Mouse (Mus musculus): ENCODE data around the gene 5430427O19Rik. TPM values are rescaled to one million over a fixed set of nuclear protein-coding genes. Genes with fewer than 3 reads are reported as not detected.

The 5430427O19Rik gene
- polyA plus RNA-seq, 1 experiment from 2014 or later = 0.05 TPM

DNA sequence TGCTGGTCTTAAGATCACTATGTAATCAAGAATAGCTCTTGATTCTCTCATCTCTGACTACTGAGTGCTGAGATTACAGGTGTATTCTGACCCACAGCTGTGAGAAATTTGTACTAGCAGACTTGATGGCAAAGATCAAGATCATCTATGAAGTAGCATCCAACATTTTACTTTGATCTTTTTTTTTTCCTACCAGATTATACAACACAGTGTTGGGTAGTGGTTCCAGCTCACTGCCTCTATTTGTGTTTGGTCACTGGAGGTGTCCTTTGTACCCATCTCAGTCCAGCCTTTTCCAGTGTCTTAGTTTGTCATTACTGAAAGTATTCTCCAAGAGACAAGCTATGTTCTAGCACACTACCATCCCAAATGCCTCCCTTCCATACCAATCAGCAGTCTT lies 5.8 kb downstream of the 5430427O19Rik start:
- no peak overlapping the region for H3K9ac ChIP-seq (ENCODE audit: low read length)
- ATAC-seq (ENCODE audit: low FRiP score) (no peak), DNase-seq (ENCODE audit: low spot score, missing footprints) (no peak)
- H3K9me3 ChIP-seq (ENCODE audit: control insufficient read depth, low read length) = no peaks in the 10 kb centered on the region
- no peak overlapping the region for H3K4me2 ChIP-seq
- H3K27me3 ChIP-seq (ENCODE audit: control insufficient read depth, insufficient read depth, low read length) = no peaks in the 10 kb centered on the region
- H3K36me3 ChIP-seq (ENCODE audit: control insufficient read depth, insufficient read depth, low read length) = no peaks in the 10 kb centered on the region
- no peak overlapping the region for H3K4me3 ChIP-seq (ENCODE audit: low read depth, low read length)
- no peaks in the 10 kb centered on the region for H3K4me1 ChIP-seq (ENCODE audit: control insufficient read depth, insufficient read depth, low read length)
- no peak overlapping the region for H3K27ac ChIP-seq (ENCODE audit: low read depth, low read length)

GRCm38 (mm10) chrX:85877747-85878146 lies 7.6 kb downstream of the 5430427O19Rik start:
- H3K9me3 ChIP-seq (ENCODE audit: control insufficient read depth, low read length) = no peaks in the 10 kb centered on the region
- no peaks in the 10 kb centered on the region for H3K36me3 ChIP-seq (ENCODE audit: control insufficient read depth, insufficient read depth, low read length)
- no peak overlapping the region for H3K4me2 ChIP-seq
- no peak overlapping the region for H3K4me3 ChIP-seq (ENCODE audit: low read depth, low read length)
- H3K27me3 ChIP-seq (ENCODE audit: control insufficient read depth, insufficient read depth, low read length) = no peaks in the 10 kb centered on the region
- DNase-seq (ENCODE audit: low spot score, missing footprints) (no peak), ATAC-seq (ENCODE audit: low FRiP score) (no peak)
- WGBS = 81% methylated on average over 2 of the region's 2 CpGs
- H3K9ac ChIP-seq (ENCODE audit: low read length) = no peak overlapping the region
- H3K27ac ChIP-seq (ENCODE audit: low read depth, low read length) = no peak overlapping the region
- no peaks in the 10 kb centered on the region for H3K4me1 ChIP-seq (ENCODE audit: control insufficient read depth, insufficient read depth, low read length)

DNA sequence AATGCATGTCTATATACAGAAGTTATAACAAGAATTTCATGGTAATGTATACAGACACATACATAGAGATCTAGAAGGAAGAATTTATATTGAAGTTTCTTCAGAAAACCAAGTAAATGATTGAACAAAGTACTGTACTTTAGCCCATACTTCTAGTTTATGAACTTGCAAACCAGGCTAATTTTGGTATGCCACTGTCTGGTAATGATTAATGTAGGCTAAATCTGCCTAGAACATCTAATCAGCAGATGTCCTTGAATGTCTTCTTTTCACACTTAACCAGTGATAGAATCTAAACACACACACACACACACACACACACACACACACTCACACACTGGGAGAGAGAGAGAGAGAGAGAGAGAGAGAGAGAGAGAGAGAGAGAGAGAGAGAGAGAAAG lies 8.1 kb downstream of the 5430427O19Rik start:
- H3K9me3 ChIP-seq (ENCODE audit: control insufficient read depth, low read length) = no peaks in the 10 kb centered on the region
- no peaks in the 10 kb centered on the region for H3K4me1 ChIP-seq (ENCODE audit: control insufficient read depth, insufficient read depth, low read length)
- H3K9ac ChIP-seq (ENCODE audit: low read length) = no peak overlapping the region
- H3K27ac ChIP-seq (ENCODE audit: low read depth, low read length) = no peak overlapping the region
- no peak for ATAC-seq (ENCODE audit: low FRiP score)
- no peaks in the 10 kb centered on the region for H3K27me3 ChIP-seq (ENCODE audit: control insufficient read depth, insufficient read depth, low read length)
- no peak for DNase-seq (ENCODE audit: low spot score, missing footprints)
- H3K36me3 ChIP-seq (ENCODE audit: control insufficient read depth, insufficient read depth, low read length) = no peaks in the 10 kb centered on the region
- H3K4me3 ChIP-seq (ENCODE audit: low read depth, low read length) = no peak overlapping the region
- no peak overlapping the region for H3K4me2 ChIP-seq

GRCm38 (mm10) chrX:85879198-85879977 lies 9.2 kb downstream of the 5430427O19Rik start:
- Histone ChIP-seq H3K9ac (ENCODE audit: low read length) (no peak overlapping the region), H3K36me3 (ENCODE audit: control insufficient read depth, insufficient read depth, low read length) (no peaks in the 10 kb centered on the region), H3K27me3 (ENCODE audit: control insufficient read depth, insufficient read depth, low read length) (no peaks in the 10 kb centered on the region), H3K4me2 (no peak overlapping the region), H3K27ac (ENCODE audit: low read depth, low read length) (no peak overlapping the region), H3K9me3 (ENCODE audit: control insufficient read depth, low read length) (no peaks in the 10 kb centered on the region), H3K4me3 (ENCODE audit: low read depth, low read length) (no peak overlapping the region), H3K4me1 (ENCODE audit: control insufficient read depth, insufficient read depth, low read length) (no peaks in the 10 kb centered on the region)
- WGBS = 65% methylated on average over 7 of the region's 7 CpGs
- DNase-seq (ENCODE audit: low spot score, missing footprints) (no peak), ATAC-seq (ENCODE audit: low FRiP score) (no peak)

DNA sequence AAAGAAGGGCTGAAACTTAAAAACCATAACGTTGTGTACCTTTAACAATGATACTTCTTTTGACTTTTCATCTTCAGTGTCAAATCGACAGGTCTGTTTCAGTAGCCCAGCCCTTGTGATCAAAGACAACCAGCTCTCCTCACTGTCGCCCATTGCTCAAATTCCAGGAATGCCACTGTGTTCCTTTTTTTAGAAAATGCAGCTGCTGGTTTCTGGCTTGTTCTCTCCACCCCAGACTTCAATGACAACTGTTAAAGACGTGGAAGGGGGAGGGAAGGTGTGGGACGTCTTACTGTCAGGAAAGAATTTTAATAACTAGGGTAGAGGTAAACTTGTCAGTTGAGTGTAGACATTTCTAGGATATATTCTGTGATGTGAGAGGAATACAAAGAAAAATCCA lies 16.5 kb downstream of the 5430427O19Rik start:
- no peak overlapping the region for H3K4me2 ChIP-seq
- DNase-seq (ENCODE audit: low spot score, missing footprints) (no peak), ATAC-seq (ENCODE audit: low FRiP score) (no peak)
- no peak overlapping the region for H3K4me3 ChIP-seq (ENCODE audit: low read depth, low read length)
- no peaks in the 10 kb centered on the region for H3K36me3 ChIP-seq (ENCODE audit: control insufficient read depth, insufficient read depth, low read length)
- H3K9ac ChIP-seq (ENCODE audit: low read length) = no peak overlapping the region
- H3K27me3 ChIP-seq (ENCODE audit: control insufficient read depth, insufficient read depth, low read length) = no peaks in the 10 kb centered on the region
- no peak overlapping the region for H3K27ac ChIP-seq (ENCODE audit: low read depth, low read length)
- no peaks in the 10 kb centered on the region for H3K9me3 ChIP-seq (ENCODE audit: control insufficient read depth, low read length)
- 49% methylated on average over 5 of the region's 5 CpGs for WGBS
- H3K4me1 ChIP-seq (ENCODE audit: control insufficient read depth, insufficient read depth, low read length) = no peaks in the 10 kb centered on the region

GRCm38 (mm10) chrX:85901195-85901594 lies 31.0 kb downstream of the 5430427O19Rik start:
- no peak overlapping the region for H3K4me3 ChIP-seq (ENCODE audit: low read depth, low read length)
- no peak overlapping the region for H3K9ac ChIP-seq (ENCODE audit: low read length)
- H3K4me1 ChIP-seq (ENCODE audit: control insufficient read depth, insufficient read depth, low read length) = no peaks in the 10 kb centered on the region
- H3K36me3 ChIP-seq (ENCODE audit: control insufficient read depth, insufficient read depth, low read length) = no peaks in the 10 kb centered on the region
- H3K4me2 ChIP-seq = no peak overlapping the region
- ATAC-seq (ENCODE audit: low FRiP score) = no peak
- 71% methylated on average over 1 of the region's 1 CpGs for WGBS
- H3K9me3 ChIP-seq (ENCODE audit: control insufficient read depth, low read length) = no peaks in the 10 kb centered on the region
- no peaks in the 10 kb centered on the region for H3K27me3 ChIP-seq (ENCODE audit: control insufficient read depth, insufficient read depth, low read length)
- DNase-seq (ENCODE audit: low spot score, missing footprints) = no peak
- H3K27ac ChIP-seq (ENCODE audit: low read depth, low read length) = no peak overlapping the region

DNA sequence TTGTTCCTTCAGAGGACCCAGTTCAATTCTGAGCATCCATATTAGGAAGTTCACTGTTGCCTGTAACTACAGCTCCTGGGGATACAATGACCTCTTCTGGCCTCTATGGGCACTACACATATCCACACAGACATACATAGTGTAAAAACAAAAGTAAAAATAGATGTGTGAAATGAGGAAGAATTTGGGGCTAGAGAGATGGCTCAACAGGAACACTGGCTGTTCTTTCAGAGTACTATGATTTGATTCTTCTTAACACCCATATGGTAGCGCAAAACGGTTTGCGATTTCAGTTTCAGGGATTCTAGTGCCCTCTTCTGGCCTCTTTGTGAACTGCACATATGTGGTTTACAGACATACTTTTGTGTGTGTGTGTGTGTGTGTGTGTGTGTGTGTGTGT lies 48.9 kb downstream of the 5430427O19Rik start:
- H3K9ac ChIP-seq (ENCODE audit: low read length) = no peak overlapping the region
- H3K27ac ChIP-seq (ENCODE audit: low read depth, low read length) = no peak overlapping the region
- H3K9me3 ChIP-seq (ENCODE audit: control insufficient read depth, low read length) = no peaks in the 10 kb centered on the region
- no peaks in the 10 kb centered on the region for H3K27me3 ChIP-seq (ENCODE audit: control insufficient read depth, insufficient read depth, low read length)
- 32% methylated on average over 3 of the region's 3 CpGs for WGBS
- no peak overlapping the region for H3K4me2 ChIP-seq
- ATAC-seq (ENCODE audit: low FRiP score) = no peak
- no peak for DNase-seq (ENCODE audit: low spot score, missing footprints)
- H3K36me3 ChIP-seq (ENCODE audit: control insufficient read depth, insufficient read depth, low read length) = no peaks in the 10 kb centered on the region
- no peak overlapping the region for H3K4me3 ChIP-seq (ENCODE audit: low read depth, low read length)
- no peaks in the 10 kb centered on the region for H3K4me1 ChIP-seq (ENCODE audit: control insufficient read depth, insufficient read depth, low read length)

DNA sequence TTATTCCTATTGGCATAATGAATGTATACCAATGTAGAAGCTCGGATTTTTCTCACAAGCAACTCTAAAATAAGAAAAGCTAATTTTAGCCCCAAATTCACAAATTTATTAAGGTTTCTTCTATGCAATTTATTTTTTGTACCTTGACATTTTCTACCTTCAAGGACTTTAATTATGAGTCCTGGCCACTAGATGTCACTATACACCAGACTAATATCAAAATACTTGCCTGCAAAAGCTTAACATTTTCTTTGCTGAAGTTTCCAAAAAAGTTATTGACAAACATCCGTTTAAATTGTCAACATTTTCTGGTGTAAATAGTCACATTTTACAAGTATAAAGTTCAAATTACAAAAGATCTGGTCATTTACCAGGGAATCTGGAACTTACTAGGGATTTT lies 62.8 kb downstream of the 5430427O19Rik start:
- no peaks in the 10 kb centered on the region for H3K36me3 ChIP-seq (ENCODE audit: control insufficient read depth, insufficient read depth, low read length)
- H3K27ac ChIP-seq (ENCODE audit: low read depth, low read length) = no peak overlapping the region
- no peaks in the 10 kb centered on the region for H3K9me3 ChIP-seq (ENCODE audit: control insufficient read depth, low read length)
- 11% methylated on average over 2 of the region's 2 CpGs for WGBS
- ATAC-seq (ENCODE audit: low FRiP score) = no peak
- no peak for DNase-seq (ENCODE audit: low spot score, missing footprints)
- no peaks in the 10 kb centered on the region for H3K27me3 ChIP-seq (ENCODE audit: control insufficient read depth, insufficient read depth, low read length)
- H3K9ac ChIP-seq (ENCODE audit: low read length) = no peak overlapping the region
- H3K4me2 ChIP-seq = no peak overlapping the region
- no peak overlapping the region for H3K4me3 ChIP-seq (ENCODE audit: low read depth, low read length)
- no peaks in the 10 kb centered on the region for H3K4me1 ChIP-seq (ENCODE audit: control insufficient read depth, insufficient read depth, low read length)
